Mouse (Mus musculus) hindbrain, postnatal 0 days (tissue): ENCODE data around the gene Zdhhc24. TPM values are rescaled to one million over a fixed set of nuclear protein-coding genes. Genes with fewer than 3 reads are reported as not detected.

Experiments
- ATAC-seq: fragments of 200-750 bp; cut with Nextera tagmentation; 2 replicates; pipeline ENCODE4 v1.8.0; 2017; ENCODE audit warnings: mild to moderate bottlenecking, moderate TSS enrichment, moderate library complexity
- DNase-seq: peaks from one replicate; pipeline ENCODE4 v3.0.0-alpha.2; 2015; ENCODE audit warnings: low spot score
- H3K27ac ChIP-seq: fragments of 300-500 bp; sonication (generic); 2 replicates; pipeline ENCODE4 v1.5.1; 2014; ENCODE audit warnings: mild to moderate bottlenecking
- H3K27me3 ChIP-seq: fragments of 300-500 bp; sonication (generic); 2 replicates; pipeline ENCODE4 v1.6.1; 2014; ENCODE audit warnings: low read length, mixed read lengths; ENCODE audit not compliant: insufficient read depth
- H3K36me3 ChIP-seq: fragments of 300-500 bp; sonication (generic); 2 replicates; pipeline ENCODE4 v1.6.1; 2014; ENCODE audit warnings: low read length, mixed read lengths; ENCODE audit not compliant: insufficient read depth
- H3K4me1 ChIP-seq: fragments of 300-500 bp; sonication (generic); 2 replicates; pipeline ENCODE4 v1.6.1; 2014; ENCODE audit warnings: antibody characterized with exemption, low read length, mixed read lengths; ENCODE audit not compliant: insufficient read depth
- H3K4me2 ChIP-seq: fragments of 300-500 bp; sonication (generic); 2 replicates; pipeline ENCODE4 v1.6.1; 2014; ENCODE audit warnings: low read depth, mild to moderate bottlenecking, low read length, moderate library complexity, mixed read lengths
- H3K4me3 ChIP-seq: fragments of 300-500 bp; sonication (generic); 2 replicates; pipeline ENCODE4 v1.5.1; 2014; ENCODE audit warnings: low read length
- H3K9ac ChIP-seq: fragments of 300-500 bp; sonication (generic); replicated peaks from 2 replicates; pipeline ENCODE4 v1.6.1; 2014; ENCODE audit warnings: mild to moderate bottlenecking, low read length, moderate library complexity, mixed read lengths
- H3K9me3 ChIP-seq: fragments of 300-500 bp; sonication (generic); 2 replicates; pipeline ENCODE4 v1.6.1; 2016; ENCODE audit warnings: low read length, mixed read lengths
- CTCF ChIP-seq: IDR thresholded peaks from 2 replicates; pipeline ENCODE4 v1.5.1; 2016; ENCODE audit warnings: antibody characterized with exemption, control low read depth, low read depth
- WGBS: fragments of 180-500 bp; shearing (Covaris S2); extraction: QIAGEN DNeasy Blood & Tissue Kit; methylation state at CpG from one replicate; pipeline ENCODE4 v1.1.7; 2014; 5-methylcytosine and 5-hydroxymethylcytosine counted together
- polyA plus RNA-seq: library from polyadenylated mRNA; unstranded; fragments of >200 nt; fragmentation: Nextera tagmentation; extraction: Ambion mirVana; gene quantifications from 2 replicates; pipeline ENCODE4 v1.2.1, GENCODE M21; 2015
- total RNA-seq: library from RNA; depleted of rRNA; stranded (reverse); fragments of >200 nt; gene quantifications from 2 replicates; pipeline ENCODE4 v1.2.3, GENCODE M21; 2014

Zdhhc24 gene
- total and polyA plus RNA-seq, 2 experiments from 2014 or later: 17.4 to 30.7 TPM

DNA sequence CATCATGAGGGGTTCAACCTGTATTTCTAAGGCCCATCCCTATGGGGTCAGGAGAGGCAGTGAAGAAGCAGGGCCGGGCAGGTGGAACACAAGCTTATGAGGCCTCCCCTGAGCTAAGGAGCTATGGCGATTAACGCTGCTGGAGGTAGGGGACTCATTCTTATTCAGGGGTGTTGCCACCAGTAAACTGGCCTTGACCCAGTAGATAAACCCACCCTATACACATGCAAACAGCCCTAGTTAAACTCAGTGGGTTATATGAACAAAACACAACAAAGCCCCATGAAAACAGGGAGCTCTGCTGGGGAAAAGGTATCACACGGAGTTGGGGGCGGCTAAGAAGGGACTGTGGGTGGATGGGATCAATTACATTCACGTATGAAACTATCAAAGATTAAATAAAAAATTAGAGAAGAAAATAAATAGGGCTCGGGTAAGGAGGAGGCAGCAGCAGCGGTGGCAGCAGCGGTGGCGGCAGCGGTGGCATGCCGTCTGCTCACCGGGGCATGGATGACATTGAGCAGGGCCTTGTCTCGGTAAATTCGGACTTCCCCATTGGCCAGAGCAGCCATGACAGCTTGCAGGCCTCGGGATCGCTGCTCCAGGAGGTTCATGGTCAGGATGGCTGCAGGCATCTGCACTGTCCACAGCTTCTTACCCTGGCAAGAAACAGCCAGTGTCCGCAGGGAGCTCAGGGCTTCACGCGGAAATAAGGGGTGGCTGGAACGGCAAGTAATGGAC is 18.5 kb downstream of the Zdhhc24 start:
- WGBS: 55% methylated on average over 21 of the region's 21 CpGs
- Histone ChIP-seq H3K9me3 (no peaks in the 10 kb centered on the region), H3K4me1 (no peaks in the 10 kb centered on the region), H3K27me3 (no peaks in the 10 kb centered on the region), H3K4me3 (no peak overlapping the region), H3K4me2 (no peak overlapping the region), H3K27ac (no peak overlapping the region), H3K36me3 (peaks cover 32% of the 10 kb centered on the region; the same call in 1 of the 2 replicates), H3K9ac (no peak overlapping the region)
- no peak for TF ChIP-seq CTCF
- DNase-seq: no peak
- ATAC-seq: no peak

DNA sequence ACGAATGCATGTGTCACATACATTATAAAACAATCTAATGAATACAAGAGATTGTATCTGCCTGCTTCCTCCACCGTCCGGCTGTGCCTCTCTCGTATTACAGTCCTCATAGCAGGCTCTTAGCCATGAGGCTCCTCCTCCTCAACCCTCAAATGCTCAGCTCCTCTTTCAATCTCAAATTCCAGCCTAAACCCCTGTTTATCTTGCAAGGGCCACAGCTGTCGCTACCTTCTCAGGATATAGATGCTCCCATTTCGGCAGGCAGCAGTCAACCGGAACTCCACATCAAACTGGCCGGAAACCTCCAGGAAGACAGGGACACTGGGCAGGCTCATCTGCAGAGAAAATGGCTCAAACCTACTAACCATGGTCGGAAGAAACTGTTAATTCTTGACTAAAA is 20.5 kb downstream of the Zdhhc24 start:
- H3K36me3 ChIP-seq: peaks cover 38% of the 10 kb centered on the region; the same call in 1 of the 2 replicates
- no peak overlapping the region for H3K4me2 ChIP-seq
- no peak overlapping the region for H3K4me3 ChIP-seq
- TF ChIP-seq CTCF: no peak
- DNase-seq (no peak), ATAC-seq (no peak)
- H3K9me3 ChIP-seq: no peaks in the 10 kb centered on the region
- H3K9ac ChIP-seq: no peak overlapping the region
- WGBS: 88% methylated on average over 9 of the region's 9 CpGs
- H3K27me3 ChIP-seq: no peaks in the 10 kb centered on the region
- H3K27ac ChIP-seq: no peak overlapping the region
- H3K4me1 ChIP-seq: no peaks in the 10 kb centered on the region

DNA sequence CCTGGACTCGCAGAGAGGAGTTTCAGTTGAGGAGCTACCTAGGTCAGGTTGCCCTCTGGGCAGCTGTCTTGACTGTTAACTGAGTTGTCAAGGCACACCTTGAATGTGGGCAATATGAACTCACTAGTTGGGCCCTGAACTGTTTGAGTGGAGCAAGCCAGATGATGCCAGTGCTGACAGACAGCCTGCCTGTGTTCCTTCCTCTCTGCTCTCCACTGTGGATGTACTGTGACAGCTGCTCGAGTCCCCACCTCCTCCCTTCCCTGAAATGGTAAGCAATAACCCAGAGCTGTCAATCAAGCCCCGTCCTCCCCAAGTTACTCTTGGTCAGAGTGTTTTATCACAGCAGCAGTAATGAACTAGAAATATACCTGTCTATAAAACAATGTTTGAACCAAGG is 21.4 kb downstream of the Zdhhc24 start:
- H3K36me3 ChIP-seq: peaks cover 28% of the 10 kb centered on the region; the same call in 1 of the 2 replicates
- no peak overlapping the region for H3K9ac ChIP-seq
- no peak overlapping the region for H3K27ac ChIP-seq
- no peaks in the 10 kb centered on the region for H3K9me3 ChIP-seq
- no peaks in the 10 kb centered on the region for H3K27me3 ChIP-seq
- WGBS: 76% methylated on average over 3 of the region's 3 CpGs
- H3K4me3 ChIP-seq: no peak overlapping the region
- H3K4me1 ChIP-seq: no peaks in the 10 kb centered on the region
- no peak for TF ChIP-seq CTCF
- ATAC-seq (no peak), DNase-seq (no peak)
- H3K4me2 ChIP-seq: no peak overlapping the region

DNA sequence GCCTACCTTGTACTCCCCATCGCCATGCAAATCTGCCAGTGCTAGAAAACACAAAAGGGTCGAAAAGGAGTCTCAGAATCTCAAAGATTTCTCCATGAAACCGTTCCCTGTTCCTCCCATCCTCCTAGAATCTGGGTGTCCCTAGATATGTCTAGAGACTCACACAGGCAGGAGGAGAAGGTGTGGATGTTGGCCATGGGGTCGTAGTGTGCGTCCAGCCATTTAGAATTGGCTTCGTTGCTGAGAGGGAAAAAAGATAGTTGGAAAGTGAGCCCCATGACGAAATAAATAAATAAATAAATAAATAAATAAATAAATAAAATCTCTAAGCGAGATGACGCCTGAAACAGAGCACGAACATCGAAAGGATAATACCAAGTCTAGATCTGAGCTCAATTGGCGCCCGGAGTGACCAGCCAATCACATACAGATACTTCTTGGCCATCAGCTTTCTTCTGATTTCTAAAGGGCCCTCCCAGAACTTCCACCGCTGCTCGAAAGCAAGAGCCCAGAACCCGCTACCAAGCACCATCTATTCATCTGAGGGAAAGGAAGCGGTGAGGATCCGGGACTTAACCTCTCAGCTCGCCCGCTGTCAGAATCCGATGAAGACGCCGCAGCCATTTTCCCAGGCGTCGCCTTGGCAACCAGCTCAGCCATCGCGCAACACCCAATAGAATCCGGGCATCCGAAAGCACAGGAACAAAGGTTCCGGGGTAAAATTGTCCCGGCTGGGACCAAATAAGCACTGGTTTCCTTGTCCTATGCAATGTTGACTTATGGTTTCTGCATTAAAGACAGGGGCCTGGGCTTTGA is 27.7 kb downstream of the Zdhhc24 start, which contains the start of gene Bbs1:
Gene Bbs1, minus strand, starts transcription at position 650 of the 816 bp plus-strand sequence.
- H3K36me3 ChIP-seq: peaks cover 35% of the 10 kb centered on the region
- 7% methylated on average over 31 of the region's 31 CpGs for WGBS
- peak within 1 kb of the TSS; percentile 82 for H3K27ac ChIP-seq
- H3K4me1 ChIP-seq: no peaks in the 10 kb centered on the region
- H3K4me2 ChIP-seq: peak within 1 kb of the TSS; percentile 63
- peak; percentile 91 for DNase-seq
- no peak for TF ChIP-seq CTCF
- H3K27me3 ChIP-seq: no peaks in the 10 kb centered on the region
- H3K9ac ChIP-seq: peak within 1 kb of the TSS; percentile 57
- H3K4me3 ChIP-seq: peak within 1 kb of the TSS; percentile 64
- ATAC-seq: peak; percentile 80
- no peaks in the 10 kb centered on the region for H3K9me3 ChIP-seq

DNA sequence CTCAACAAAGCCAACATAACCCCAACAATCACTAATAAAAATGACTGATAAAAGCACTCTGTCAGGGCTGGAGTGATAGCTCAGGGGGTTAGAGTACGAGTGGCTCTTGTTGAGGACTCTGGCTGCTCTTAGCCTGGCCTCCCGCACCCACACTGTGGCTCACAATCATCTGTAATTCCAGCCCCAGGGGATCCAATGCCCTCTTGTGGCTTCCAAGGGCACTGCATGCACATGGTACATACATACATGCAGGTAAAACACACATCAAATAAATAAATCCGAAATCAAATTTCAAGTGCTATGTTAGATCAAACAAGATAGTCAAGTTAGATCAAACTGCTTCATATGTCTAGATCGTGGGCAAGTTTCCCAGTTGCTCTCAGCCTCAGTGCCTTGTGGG is 29.6 kb downstream of the Zdhhc24 start:
- peak; percentile 77 for TF ChIP-seq CTCF
- no peak overlapping the region for H3K27ac ChIP-seq
- ATAC-seq: no peak
- H3K36me3 ChIP-seq: peaks cover 35% of the 10 kb centered on the region
- H3K9me3 ChIP-seq: no peaks in the 10 kb centered on the region
- H3K4me3 ChIP-seq: no peak overlapping the region
- DNase-seq: peak; percentile 53
- H3K4me1 ChIP-seq: no peaks in the 10 kb centered on the region
- WGBS: 75% methylated on average over 4 of the region's 4 CpGs
- H3K27me3 ChIP-seq: no peaks in the 10 kb centered on the region
- H3K4me2 ChIP-seq: no peak overlapping the region
- no peak overlapping the region for H3K9ac ChIP-seq

DNA sequence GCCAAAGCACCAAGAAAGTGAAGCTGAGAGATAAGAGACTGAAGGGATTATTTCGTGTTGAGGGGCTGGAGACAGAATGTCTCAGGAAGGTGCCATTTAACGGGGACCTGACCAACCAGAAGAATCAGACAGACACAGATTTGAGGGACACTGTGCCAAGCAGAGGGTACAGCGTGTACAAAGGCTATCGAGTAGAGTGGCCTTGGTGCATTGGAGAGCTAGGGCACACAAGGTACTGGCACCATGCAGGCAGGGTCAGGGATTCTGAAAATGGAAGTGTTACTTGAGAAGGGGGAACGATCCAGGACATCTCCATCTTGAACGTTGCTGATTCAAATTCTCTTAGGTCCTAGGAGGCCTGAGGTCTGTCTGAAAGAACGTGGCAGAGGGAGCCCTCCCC is 30.9 kb downstream of the Zdhhc24 start:
- no peak overlapping the region for H3K9ac ChIP-seq
- no peak overlapping the region for H3K27ac ChIP-seq
- H3K4me3 ChIP-seq: no peak overlapping the region
- ATAC-seq (no peak), DNase-seq (no peak)
- WGBS: 92% methylated on average over 7 of the region's 7 CpGs
- H3K4me1 ChIP-seq: no peaks in the 10 kb centered on the region
- H3K9me3 ChIP-seq: no peaks in the 10 kb centered on the region
- H3K4me2 ChIP-seq: no peak overlapping the region
- H3K27me3 ChIP-seq: no peaks in the 10 kb centered on the region
- TF ChIP-seq CTCF: no peak
- H3K36me3 ChIP-seq: peaks cover 41% of the 10 kb centered on the region
